Mouse (Mus musculus) heart, embryonic 16.5 days (tissue): ENCODE measurements around the gene Rgmb. TPM values are rescaled to one million over a fixed set of nuclear protein-coding genes. Genes with fewer than 3 reads are reported as not detected.
A peak's percentile ranks its signal among the peaks of the same experiment; 100 is the strongest.

Experiments
- ATAC-seq: fragments of 200-750 bp; cut with Nextera tagmentation; replicated peaks from 2 replicates; pipeline ENCODE4 v1.8.0; 2017; ENCODE audit warnings: moderate number of reproducible peaks; ENCODE audit not compliant: insufficient read depth, low FRiP score; ENCODE audit errors: extremely low read depth
- H3K27ac ChIP-seq: fragments of 300-500 bp; sonication (generic); 2 replicates; pipeline ENCODE4 v1.5.1; 2014; ENCODE audit warnings: mild to moderate bottlenecking, low read length, control low read depth, moderate library complexity
- H3K27me3 ChIP-seq: fragments of 300-500 bp; sonication (generic); 2 replicates; pipeline ENCODE4 v1.6.1; 2014; ENCODE audit warnings: low read length, mixed read lengths; ENCODE audit not compliant: control insufficient read depth, insufficient read depth
- H3K36me3 ChIP-seq: fragments of 300-500 bp; sonication (generic); 2 replicates; pipeline ENCODE4 v1.6.1; 2014; ENCODE audit not compliant: control insufficient read depth, insufficient read depth
- H3K4me1 ChIP-seq: fragments of 300-500 bp; sonication (generic); 2 replicates; pipeline ENCODE4 v1.6.1; 2014; ENCODE audit warnings: low read length, mixed read lengths; ENCODE audit not compliant: control insufficient read depth, insufficient read depth
- H3K4me2 ChIP-seq: fragments of 300-500 bp; sonication (generic); 2 replicates; pipeline ENCODE4 v1.6.1; 2014; ENCODE audit warnings: low read depth, mild to moderate bottlenecking, control low read depth, low read length
- H3K4me3 ChIP-seq: fragments of 300-500 bp; sonication (generic); 2 replicates; pipeline ENCODE4 v1.5.1; 2014; ENCODE audit warnings: mild to moderate bottlenecking, control low read depth, low read length
- H3K9ac ChIP-seq: fragments of 300-500 bp; sonication (generic); 2 replicates; pipeline ENCODE4 v1.6.1; 2014; ENCODE audit warnings: low read length, control low read depth
- H3K9me3 ChIP-seq: fragments of 300-500 bp; sonication (generic); replicated peaks from 2 replicates; pipeline ENCODE4 v1.6.1; 2016; ENCODE audit warnings: low read length; ENCODE audit not compliant: control insufficient read depth
- WGBS: fragments of 180-500 bp; shearing (Covaris S2); extraction: QIAGEN DNeasy Blood & Tissue Kit; methylation state at CpG from one replicate; pipeline ENCODE4 v1.1.7; 2014; 5-methylcytosine and 5-hydroxymethylcytosine counted together
- polyA plus RNA-seq: library from polyadenylated mRNA; unstranded; fragments of >200 nt; fragmentation: Nextera tagmentation; extraction: Ambion mirVana; gene quantifications from 2 replicates; pipeline ENCODE4 v1.2.1, GENCODE M21; 2015

Gene Rgmb
- polyA plus RNA-seq, 1 experiment from 2014 or later: 8.9 TPM

DNA sequence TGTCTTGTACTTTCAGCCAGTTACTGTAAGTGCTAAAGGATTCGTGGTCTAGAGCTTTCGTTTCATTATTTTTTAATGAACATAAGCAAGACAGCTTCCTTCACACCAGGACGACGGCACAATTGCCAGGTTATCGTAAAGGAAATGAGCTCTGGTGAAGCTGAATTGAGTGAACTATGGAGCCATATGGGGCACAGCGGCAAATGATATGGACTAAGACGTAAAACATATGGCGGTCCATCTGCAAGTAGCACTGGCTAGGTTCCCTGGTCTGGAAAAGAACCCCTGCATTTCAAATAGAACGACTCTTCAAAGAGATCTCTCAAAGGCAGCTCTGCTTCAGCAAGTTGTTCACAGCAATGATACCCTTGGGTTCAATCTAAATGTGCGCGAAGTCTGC lies 6.5 kb downstream of the Rgmb start:
- peak overlapping the region; percentile 38 for H3K27ac ChIP-seq
- no peak for ATAC-seq

DNA sequence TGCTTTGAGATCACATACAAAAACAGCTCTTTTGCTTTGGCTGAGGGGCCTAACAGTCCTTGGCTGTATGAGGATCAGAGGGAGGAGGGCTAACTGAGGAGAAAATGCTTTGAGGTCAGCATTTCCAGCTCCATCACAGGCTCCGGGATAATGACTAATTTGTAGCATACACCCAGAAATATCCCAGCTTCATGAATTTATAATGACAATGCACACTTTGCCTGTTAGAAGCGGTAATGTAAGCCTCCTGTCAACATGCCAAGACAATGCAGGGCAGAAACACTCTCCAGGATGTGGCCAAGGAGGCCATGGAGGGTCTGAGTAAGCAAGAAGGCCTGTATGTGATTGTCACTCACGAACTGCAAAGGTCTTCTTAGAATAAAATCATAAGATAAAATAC lies 7.0 kb downstream of the Rgmb start:
- Histone ChIP-seq H3K36me3 (no peaks in the 10 kb centered on the region), H3K27ac (no peak overlapping the region), H3K9me3 (no peaks in the 10 kb centered on the region), H3K4me2 (peak overlapping the region; percentile 85), H3K27me3 (no peaks in the 10 kb centered on the region), H3K4me3 (peak overlapping the region; percentile 93), H3K9ac (no peak overlapping the region), H3K4me1 (peaks cover 28% of the 10 kb centered on the region)
- no peak for ATAC-seq
- 40% methylated on average over 3 of the region's 3 CpGs for WGBS

More for the DNA sequence above, 6.5 kb downstream of the Rgmb start:
- Histone ChIP-seq H3K4me2 (peak overlapping the region; percentile 85), H3K36me3 (no peaks in the 10 kb centered on the region), H3K4me3 (peak overlapping the region; percentile 93), H3K4me1 (peaks cover 23% of the 10 kb centered on the region), H3K9ac (peak overlapping the region; percentile 94), H3K27me3 (no peaks in the 10 kb centered on the region), H3K9me3 (no peaks in the 10 kb centered on the region)
- 57% methylated on average over 11 of the region's 11 CpGs for WGBS

DNA sequence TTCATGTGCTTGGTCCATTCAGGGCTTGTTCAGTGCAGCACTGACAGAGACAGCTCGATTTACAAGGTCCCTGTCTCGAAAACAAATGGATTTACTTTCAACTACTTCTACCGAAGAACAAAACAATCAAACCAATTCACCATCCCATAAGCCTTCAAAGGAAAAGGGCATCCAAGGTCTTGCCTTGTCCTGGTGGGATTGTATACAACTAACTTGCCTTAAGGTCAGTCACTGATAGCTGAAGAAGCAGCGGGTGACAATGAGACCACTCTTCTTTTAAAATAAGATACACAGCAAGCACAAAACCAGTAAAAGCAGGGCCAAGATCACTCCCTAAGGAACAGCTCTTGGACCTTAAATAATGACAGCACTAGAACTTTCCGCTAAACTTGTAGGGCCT lies 7.6 kb downstream of the Rgmb start:
- Histone ChIP-seq H3K4me2 (no peak overlapping the region), H3K9me3 (no peaks in the 10 kb centered on the region), H3K27ac (no peak overlapping the region), H3K9ac (no peak overlapping the region), H3K4me3 (no peak overlapping the region), H3K27me3 (no peaks in the 10 kb centered on the region), H3K4me1 (peaks cover 30% of the 10 kb centered on the region), H3K36me3 (peaks cover 2% of the 10 kb centered on the region; the same call in 1 of the 2 replicates)
- no peak for ATAC-seq
- 64% methylated on average over 5 of the region's 5 CpGs for WGBS

DNA sequence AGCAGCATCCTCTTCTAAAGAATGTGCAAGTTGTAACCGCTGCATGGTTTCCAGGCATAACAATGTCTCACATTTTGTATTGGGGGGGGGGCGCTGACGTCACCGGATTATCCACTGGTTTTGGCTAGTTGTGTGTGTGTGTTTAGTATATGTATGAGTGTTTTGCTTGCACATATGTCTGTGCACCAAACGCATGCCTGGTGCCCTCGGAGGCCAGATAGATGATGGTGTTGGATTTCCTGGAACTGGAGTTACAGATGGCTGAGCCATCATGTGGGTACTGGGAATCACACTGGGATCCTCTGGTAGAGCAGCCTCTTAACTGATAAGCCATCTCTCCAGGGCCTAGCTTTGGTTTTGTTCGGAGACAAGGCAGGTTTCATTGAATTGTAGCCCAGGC lies 8.5 kb downstream of the Rgmb start:
- Histone ChIP-seq H3K9me3 (no peaks in the 10 kb centered on the region), H3K4me1 (peaks cover 28% of the 10 kb centered on the region), H3K36me3 (peaks cover 2% of the 10 kb centered on the region; the same call in 1 of the 2 replicates), H3K4me2 (no peak overlapping the region), H3K27ac (no peak overlapping the region), H3K4me3 (no peak overlapping the region), H3K27me3 (no peaks in the 10 kb centered on the region), H3K9ac (no peak overlapping the region)
- ATAC-seq: no peak
- 86% methylated on average over 7 of the region's 7 CpGs for WGBS

DNA sequence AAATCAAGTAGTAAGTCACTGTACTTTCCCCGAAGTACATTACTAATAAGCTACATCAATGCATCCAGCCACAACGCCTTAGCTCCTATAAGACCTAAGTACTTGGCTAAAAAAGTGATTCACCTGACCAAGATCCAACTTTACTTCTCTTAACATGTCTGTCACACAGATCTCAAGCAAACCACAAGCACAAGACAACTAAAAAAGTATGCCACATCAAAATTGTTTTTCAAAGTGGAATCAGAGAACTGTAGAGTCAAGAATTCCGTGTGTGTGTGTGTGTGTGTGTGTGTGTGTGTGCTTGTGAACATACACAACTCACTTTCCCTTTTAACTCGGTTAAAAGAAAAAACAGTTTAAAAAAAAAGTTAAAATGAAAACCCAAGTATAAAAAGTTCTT lies 9.1 kb downstream of the Rgmb start:
- Histone ChIP-seq H3K4me1 (peaks cover 31% of the 10 kb centered on the region), H3K4me3 (no peak overlapping the region), H3K27ac (no peak overlapping the region), H3K9ac (no peak overlapping the region), H3K27me3 (no peaks in the 10 kb centered on the region), H3K36me3 (peaks cover 5% of the 10 kb centered on the region), H3K9me3 (no peaks in the 10 kb centered on the region), H3K4me2 (no peak overlapping the region)
- ATAC-seq: no peak
- WGBS: 85% methylated on average over 4 of the region's 4 CpGs

DNA sequence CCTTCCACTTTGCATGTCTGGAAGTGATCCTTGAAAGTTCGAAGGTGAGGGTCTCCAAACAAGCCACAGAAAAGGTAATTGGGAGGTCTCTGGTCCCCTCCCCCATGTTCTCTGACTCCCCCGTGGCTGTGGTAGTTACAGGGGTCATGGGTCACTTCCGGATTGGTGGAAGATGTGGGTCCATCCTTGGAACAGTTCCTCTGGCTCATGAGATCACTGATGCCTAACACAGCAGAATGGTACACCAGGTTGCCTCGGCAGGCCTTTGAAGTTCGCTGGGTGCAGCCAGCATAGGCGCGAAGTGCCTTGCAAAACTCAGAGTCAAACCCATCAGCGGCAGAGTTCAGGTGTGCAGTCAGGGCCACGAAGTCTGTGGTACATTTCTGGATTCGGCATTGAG lies 10.1 kb downstream of the Rgmb start:
- no peaks in the 10 kb centered on the region for H3K27me3 ChIP-seq
- no peak overlapping the region; the same call in 1 of the 2 replicates for H3K27ac ChIP-seq
- no peak overlapping the region for H3K4me2 ChIP-seq
- no peak overlapping the region for H3K4me3 ChIP-seq
- no peak overlapping the region for H3K9ac ChIP-seq
- ATAC-seq: no peak
- peaks cover 31% of the 10 kb centered on the region for H3K4me1 ChIP-seq
- peaks cover 5% of the 10 kb centered on the region for H3K36me3 ChIP-seq
- 81% methylated on average over 10 of the region's 10 CpGs for WGBS
- no peaks in the 10 kb centered on the region for H3K9me3 ChIP-seq

DNA sequence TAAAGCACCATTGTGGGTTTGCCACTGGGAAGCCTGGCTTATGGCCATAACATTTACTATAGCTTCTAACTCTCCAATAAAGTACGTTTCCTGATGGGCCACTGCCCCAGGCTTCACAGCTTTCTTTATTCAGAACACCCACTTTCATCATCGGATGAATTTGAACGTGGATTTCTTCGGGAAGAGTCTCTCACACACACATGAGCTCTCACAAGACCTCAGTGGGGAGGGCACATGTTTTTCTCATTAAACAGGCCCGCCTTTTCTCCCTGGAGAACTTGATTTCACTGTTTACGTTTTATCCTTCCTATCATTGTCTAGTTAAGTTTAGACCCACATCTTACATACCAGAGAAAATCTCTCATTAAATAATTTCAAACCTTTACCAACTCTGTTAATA lies 10.7 kb downstream of the Rgmb start:
- peak overlapping the region; percentile 11; the same call in 1 of the 2 replicates for H3K27ac ChIP-seq
- no peak overlapping the region for H3K9ac ChIP-seq
- H3K4me3 ChIP-seq: no peak overlapping the region
- 64% methylated on average over 6 of the region's 6 CpGs for WGBS
- no peak overlapping the region for H3K4me2 ChIP-seq
- H3K27me3 ChIP-seq: no peaks in the 10 kb centered on the region
- ATAC-seq: no peak
- no peaks in the 10 kb centered on the region for H3K9me3 ChIP-seq
- H3K36me3 ChIP-seq: peaks cover 5% of the 10 kb centered on the region
- peaks cover 31% of the 10 kb centered on the region for H3K4me1 ChIP-seq

DNA sequence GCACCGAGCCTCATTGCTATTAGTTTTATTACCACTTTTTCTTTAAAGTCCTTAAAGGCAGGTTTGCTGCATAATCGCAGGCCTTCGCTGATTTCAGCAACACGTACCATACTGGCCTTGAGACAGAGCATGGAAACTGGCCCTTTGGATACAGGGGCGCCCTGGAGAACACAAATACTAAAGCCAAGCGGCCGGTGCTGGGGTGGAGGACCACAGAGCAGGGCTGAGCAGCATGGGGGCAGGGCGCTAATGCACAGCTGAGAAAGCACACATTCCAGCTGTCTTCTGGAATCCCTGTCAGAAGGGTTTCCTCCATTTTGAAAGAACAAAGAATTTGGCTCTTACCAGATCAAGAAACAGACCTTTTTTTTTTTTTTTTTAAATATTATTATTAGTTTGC lies 12.5 kb downstream of the Rgmb start:
- H3K9ac ChIP-seq: no peak overlapping the region
- ATAC-seq: no peak
- peaks cover 36% of the 10 kb centered on the region for H3K4me1 ChIP-seq
- H3K4me3 ChIP-seq: no peak overlapping the region
- H3K27ac ChIP-seq: no peak overlapping the region
- 70% methylated on average over 8 of the region's 8 CpGs for WGBS
- H3K27me3 ChIP-seq: no peaks in the 10 kb centered on the region
- H3K9me3 ChIP-seq: no peaks in the 10 kb centered on the region
- H3K4me2 ChIP-seq: no peak overlapping the region
- H3K36me3 ChIP-seq: peaks cover 5% of the 10 kb centered on the region

DNA sequence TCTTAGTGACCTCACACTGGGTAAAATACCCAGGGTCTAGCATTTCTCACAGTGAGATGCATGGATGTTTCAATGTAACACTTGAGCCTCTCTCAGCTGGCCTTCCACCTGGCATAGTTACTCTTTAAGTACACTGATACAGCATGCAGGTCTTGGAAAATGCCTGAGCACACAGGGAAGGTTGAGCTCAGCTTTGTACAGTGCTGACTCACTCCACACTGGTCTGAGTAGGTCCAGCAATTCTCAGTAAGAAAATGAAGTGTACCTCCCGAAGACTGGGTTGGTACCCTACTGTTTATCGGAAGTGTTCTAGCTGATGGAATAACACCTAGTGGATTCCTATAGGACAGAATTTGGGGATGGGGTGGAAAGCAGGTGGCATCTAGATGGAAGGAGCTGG lies 13.2 kb downstream of the Rgmb start:
- peaks cover 37% of the 10 kb centered on the region for H3K4me1 ChIP-seq
- 93% methylated on average over 2 of the region's 2 CpGs for WGBS
- no peaks in the 10 kb centered on the region for H3K9me3 ChIP-seq

DNA sequence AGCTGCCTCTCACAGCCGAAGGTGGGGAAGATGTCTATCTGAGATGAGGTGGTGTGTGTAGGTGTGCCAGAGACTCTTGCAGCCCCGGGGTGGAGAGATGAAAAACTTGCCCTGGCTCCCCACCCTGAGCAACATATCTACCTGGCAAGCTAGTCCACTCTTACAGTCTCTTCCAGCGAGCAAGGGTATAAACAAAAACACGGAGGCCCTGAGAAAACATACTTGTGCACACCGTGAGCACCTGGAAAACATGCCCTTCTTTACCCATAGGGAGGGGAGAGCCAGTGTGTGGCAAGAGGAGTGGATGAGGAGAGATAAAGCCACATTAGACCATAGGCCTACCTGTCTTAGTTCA lies 13.8 kb downstream of the Rgmb start:
- 78% methylated on average over 5 of the region's 5 CpGs for WGBS
- Histone ChIP-seq H3K4me3 (no peak overlapping the region), H3K4me2 (no peak overlapping the region), H3K9me3 (no peaks in the 10 kb centered on the region), H3K4me1 (peaks cover 37% of the 10 kb centered on the region), H3K27me3 (no peaks in the 10 kb centered on the region), H3K27ac (no peak overlapping the region), H3K9ac (no peak overlapping the region), H3K36me3 (peaks cover 5% of the 10 kb centered on the region)
- ATAC-seq: peak; percentile 56

More for the DNA sequence above, 13.2 kb downstream of the Rgmb start:
- H3K36me3 ChIP-seq: peaks cover 5% of the 10 kb centered on the region
- no peak overlapping the region for H3K9ac ChIP-seq
- no peak for ATAC-seq
- no peaks in the 10 kb centered on the region for H3K27me3 ChIP-seq
- H3K4me3 ChIP-seq: no peak overlapping the region
- H3K4me2 ChIP-seq: no peak overlapping the region
- no peak overlapping the region for H3K27ac ChIP-seq
